Mouse (Mus musculus): ENCODE data around the gene Usp19. TPM values are rescaled to one million over a fixed set of nuclear protein-coding genes. Genes with fewer than 3 reads are reported as not detected.

Gene Usp19
- polyA plus RNA-seq, 1 experiment from 2014 or later, result 68.0 TPM

DNA sequence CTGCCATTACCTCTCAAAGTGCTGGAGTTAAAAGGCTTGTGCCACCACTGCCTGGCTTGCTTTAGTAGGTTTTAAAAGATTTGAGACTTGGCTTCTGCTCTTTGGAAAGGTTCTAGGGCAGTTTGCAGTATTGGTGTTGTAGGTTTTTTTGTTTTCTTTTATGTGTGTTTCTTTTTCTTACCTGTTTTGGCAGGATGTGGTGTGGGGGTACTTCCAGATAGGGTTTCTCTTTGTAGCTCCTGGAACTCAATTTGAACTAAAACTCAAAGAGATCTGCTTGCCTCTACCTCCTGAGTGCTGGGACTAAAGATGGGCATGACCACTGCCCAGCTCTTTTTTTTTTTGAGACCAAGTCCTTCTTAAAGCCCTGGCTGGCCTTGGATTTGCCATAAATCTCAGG, 50.4 kb downstream of the Usp19 start:
- no peak overlapping the region for H3K9ac ChIP-seq (replicated peaks)
- peaks cover 78% of the 10 kb centered on the region for H3K36me3 ChIP-seq
- H3K4me2 ChIP-seq, result no peak overlapping the region
- H3K4me1 ChIP-seq, result no peaks in the 10 kb centered on the region
- no peaks in the 10 kb centered on the region for H3K9me3 ChIP-seq (replicated peaks)
- H3K27ac ChIP-seq (replicated peaks), result no peak overlapping the region
- H3K27me3 ChIP-seq (replicated peaks), result no peaks in the 10 kb centered on the region
- ATAC-seq (ENCODE audit: low FRiP score), result no peak
- no peak overlapping the region for H3K4me3 ChIP-seq (replicated peaks)

DNA sequence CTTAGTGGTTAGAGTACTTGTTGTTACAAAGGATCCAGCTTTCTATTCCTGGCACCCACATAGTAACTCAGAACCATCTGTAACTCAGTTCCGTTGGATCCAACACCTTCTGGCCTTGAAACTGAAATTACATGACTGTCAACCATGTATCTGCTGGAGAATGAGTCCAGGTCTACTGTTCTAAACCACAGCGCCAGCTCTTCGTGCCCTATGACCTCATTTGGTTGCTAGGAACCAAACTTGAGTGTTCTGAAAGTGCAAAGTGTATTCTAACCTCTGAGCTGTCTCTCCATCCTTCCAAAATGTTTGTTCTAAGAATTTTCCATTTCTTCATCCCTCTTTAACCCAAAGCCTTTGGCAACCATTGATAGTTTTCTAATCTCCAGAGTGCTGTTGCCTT, 55.6 kb downstream of the Usp19 start:
- ATAC-seq (ENCODE audit: low FRiP score), result no peak
- H3K36me3 ChIP-seq, result peaks cover 80% of the 10 kb centered on the region
- no peaks in the 10 kb centered on the region for H3K9me3 ChIP-seq (replicated peaks)
- no peaks in the 10 kb centered on the region for H3K4me1 ChIP-seq
- no peak overlapping the region for H3K4me3 ChIP-seq (replicated peaks)
- H3K27ac ChIP-seq (replicated peaks), result no peak overlapping the region
- 98% methylated on average over 3 of the region's 3 CpGs for WGBS
- H3K9ac ChIP-seq (replicated peaks), result no peak overlapping the region
- H3K4me2 ChIP-seq, result no peak overlapping the region
- no peaks in the 10 kb centered on the region for H3K27me3 ChIP-seq (replicated peaks)

DNA sequence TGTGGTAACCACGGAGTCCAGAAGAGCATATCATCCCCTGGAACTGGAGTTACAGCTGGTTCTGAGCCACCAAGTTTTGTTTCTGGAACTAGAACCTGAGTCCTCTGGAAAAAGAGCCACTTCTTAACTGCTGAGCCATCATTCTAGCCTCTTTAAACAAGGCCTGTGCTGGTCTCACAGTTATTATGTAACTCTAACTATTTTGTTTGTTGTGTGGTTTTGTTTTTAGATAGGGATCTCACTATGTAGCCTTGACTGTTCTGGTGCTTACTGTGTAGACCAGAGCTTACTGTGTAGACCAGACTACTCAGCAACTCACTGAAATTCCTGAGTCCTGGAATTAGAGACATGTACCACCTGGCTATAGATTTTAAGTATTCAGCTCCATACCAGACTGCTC, 56.5 kb downstream of the Usp19 start:
- H3K27me3 ChIP-seq (replicated peaks), result no peaks in the 10 kb centered on the region
- H3K4me3 ChIP-seq (replicated peaks), result no peak overlapping the region
- H3K4me2 ChIP-seq, result no peak overlapping the region
- no peaks in the 10 kb centered on the region for H3K9me3 ChIP-seq (replicated peaks)
- no peak overlapping the region for H3K9ac ChIP-seq (replicated peaks)
- 94% methylated on average over 1 of the region's 1 CpGs for WGBS
- peaks cover 79% of the 10 kb centered on the region for H3K36me3 ChIP-seq
- no peaks in the 10 kb centered on the region for H3K4me1 ChIP-seq
- no peak overlapping the region for H3K27ac ChIP-seq (replicated peaks)
- no peak for ATAC-seq (ENCODE audit: low FRiP score)

Other genes starting within 250 kb of the Usp19 start
- 64.0 and 70.4 TPM in 2 replicates for gene Dag1, start 226.6 kb upstream of the Usp19 start, polyA plus RNA-seq (2015; fragmentation: Nextera tagmentation; extraction: Ambion mirVana)
- 117 and 136 TPM in 2 replicates for gene Nicn1, start 200.2 kb upstream of the Usp19 start, polyA plus RNA-seq (2015; fragmentation: Nextera tagmentation; extraction: Ambion mirVana)
- gene Amt, start 193.7 kb upstream of the Usp19 start, polyA plus RNA-seq (2015; fragmentation: Nextera tagmentation; extraction: Ambion mirVana), result 24.2 and 30.5 TPM in 2 replicates
- gene Rhoa, start 184.5 kb upstream of the Usp19 start, polyA plus RNA-seq (2015; fragmentation: Nextera tagmentation; extraction: Ambion mirVana), result 261 and 304 TPM in 2 replicates
- 49.2 and 52.0 TPM in 2 replicates for gene Tcta, start 184.4 kb upstream of the Usp19 start, polyA plus RNA-seq (2015; fragmentation: Nextera tagmentation; extraction: Ambion mirVana)
- 460 and 559 TPM in 2 replicates for gene Gpx1, start 151.7 kb upstream of the Usp19 start, polyA plus RNA-seq (2015; fragmentation: Nextera tagmentation; extraction: Ambion mirVana)
- 110 and 111 TPM in 2 replicates for gene Usp4, start 142.7 kb upstream of the Usp19 start, polyA plus RNA-seq (2015; fragmentation: Nextera tagmentation; extraction: Ambion mirVana)
- 1.1 and 1.3 TPM in 2 replicates for gene 1700102P08Rik, start 97.8 kb upstream of the Usp19 start, polyA plus RNA-seq (2015; fragmentation: Nextera tagmentation; extraction: Ambion mirVana)
- gene Ccdc36, start 62.1 kb upstream of the Usp19 start, polyA plus RNA-seq (2015; fragmentation: Nextera tagmentation; extraction: Ambion mirVana), result 1.3 and 1.7 TPM in 2 replicates
- not detected in 2 replicates for gene BC048562, start 54.1 kb upstream of the Usp19 start, polyA plus RNA-seq (2015; fragmentation: Nextera tagmentation; extraction: Ambion mirVana)
- gene Ccdc71, start 30.1 kb upstream of the Usp19 start, polyA plus RNA-seq (2015; fragmentation: Nextera tagmentation; extraction: Ambion mirVana), result 53.7 and 64.4 TPM in 2 replicates
- gene Klhdc8b, start 29.0 kb upstream of the Usp19 start, polyA plus RNA-seq (2015; fragmentation: Nextera tagmentation; extraction: Ambion mirVana), result 58.4 and 59.8 TPM in 2 replicates
- 17.5 and 18.8 TPM in 2 replicates for gene Lamb2, start 10.9 kb upstream of the Usp19 start, polyA plus RNA-seq (2015; fragmentation: Nextera tagmentation; extraction: Ambion mirVana)
- gene Qars, start 17.1 kb downstream of the Usp19 start, polyA plus RNA-seq (2015; fragmentation: Nextera tagmentation; extraction: Ambion mirVana), result 58.1 and 78.1 TPM in 2 replicates
- 111 and 114 TPM in 2 replicates for gene Qrich1, start 26.2 kb downstream of the Usp19 start, polyA plus RNA-seq (2015; fragmentation: Nextera tagmentation; extraction: Ambion mirVana)
- 105 and 130 TPM in 2 replicates for gene Impdh2, start 69.7 kb downstream of the Usp19 start, polyA plus RNA-seq (2015; fragmentation: Nextera tagmentation; extraction: Ambion mirVana)
- gene Ndufaf3, start 76.8 kb downstream of the Usp19 start, polyA plus RNA-seq (2015; fragmentation: Nextera tagmentation; extraction: Ambion mirVana), result 75.0 and 78.2 TPM in 2 replicates
- gene Dalrd3, start 79.3 kb downstream of the Usp19 start, polyA plus RNA-seq (2015; fragmentation: Nextera tagmentation; extraction: Ambion mirVana), result 279 and 285 TPM in 2 replicates
- 247 and 279 TPM in 2 replicates for gene Wdr6, start 88.1 kb downstream of the Usp19 start, polyA plus RNA-seq (2015; fragmentation: Nextera tagmentation; extraction: Ambion mirVana)
- 36.4 and 44.2 TPM in 2 replicates for gene P4htm, start 107.1 kb downstream of the Usp19 start, polyA plus RNA-seq (2015; fragmentation: Nextera tagmentation; extraction: Ambion mirVana)
- gene Arih2, start 158.8 kb downstream of the Usp19 start, polyA plus RNA-seq (2015; fragmentation: Nextera tagmentation; extraction: Ambion mirVana), result 44.4 and 47.3 TPM in 2 replicates
- 41.4 and 49.4 TPM in 2 replicates for gene Slc25a20, start 171.5 kb downstream of the Usp19 start, polyA plus RNA-seq (2015; fragmentation: Nextera tagmentation; extraction: Ambion mirVana)
- 50.6 and 59.5 TPM in 2 replicates for gene Prkar2a, start 198.7 kb downstream of the Usp19 start, polyA plus RNA-seq (2015; fragmentation: Nextera tagmentation; extraction: Ambion mirVana)

All from neural tube, embryonic 15.5 days (tissue).